Mouse (Mus musculus) MEL (cell line): ENCODE data around the gene P2rx1. TPM values are rescaled to one million over a fixed set of nuclear protein-coding genes. Genes with fewer than 3 reads are reported as not detected.

ENCODE experiments used
- DNase-seq: peaks from one replicate; pipeline ENCODE4 v3.0.0; 2011; ENCODE audit warnings: low read depth, low spot score
- H3K27ac ChIP-seq: 2 replicates; pipeline ENCODE4 v1.5.1; 2012; ENCODE audit warnings: low read depth, mild to moderate bottlenecking, control low read depth, low read length, moderate library complexity; ENCODE audit not compliant: control insufficient read depth
- H3K27me3 ChIP-seq, 2 experiments: fragments of 150-350 bp in 1 of 2; sonication (generic) in 1 of 2; 2 replicates each; pipeline ENCODE4 v1.6.1; 2012; ENCODE audit warnings: low read length in 2 of 2, mild to moderate bottlenecking in 2 of 2, improper control_type of control experiment in 1 of 2, moderate library complexity in 1 of 2; ENCODE audit not compliant: insufficient read depth in 2 of 2, control insufficient read depth in 1 of 2
- H3K36me3 ChIP-seq, 2 experiments: 2 replicates each; pipeline ENCODE4 v1.6.1; 2012 to 2014; ENCODE audit warnings: low read length in 2 of 2, improper control_type of control experiment in 1 of 2, inconsistent platforms in 1 of 2, mild to moderate bottlenecking in 1 of 2; ENCODE audit not compliant: insufficient read depth in 2 of 2, control insufficient read depth in 1 of 2
- H3K4me1 ChIP-seq, 2 experiments: fragments of 150-350 bp in 1 of 2; sonication (generic) in 1 of 2; 2 replicates each; pipeline ENCODE4 v1.6.1; 2012; ENCODE audit warnings: low read length in 2 of 2, improper control_type of control experiment in 1 of 2, mild to moderate bottlenecking in 1 of 2; ENCODE audit not compliant: insufficient read depth in 2 of 2, control insufficient read depth in 1 of 2
- H3K4me3 ChIP-seq, 2 experiments: fragments of 150-350 bp in 1 of 2; sonication (generic) in 1 of 2; 2 replicates each; pipeline ENCODE4 v1.5.1; 2012; ENCODE audit warnings: low read depth in 2 of 2, low read length in 2 of 2, mild to moderate bottlenecking in 2 of 2, moderate library complexity in 2 of 2, control low read depth in 1 of 2, improper control_type of control experiment in 1 of 2; ENCODE audit not compliant: control insufficient read depth in 1 of 2, insufficient read depth in 1 of 2
- H3K79me2 ChIP-seq: 2 replicates; pipeline ENCODE4 v1.6.1; 2012; ENCODE audit warnings: mild to moderate bottlenecking, low read length, moderate library complexity; ENCODE audit not compliant: control insufficient read depth, poor library complexity, insufficient read depth
- H3K9ac ChIP-seq: 2 replicates; pipeline ENCODE4 v1.6.1; 2012; ENCODE audit warnings: low read depth, mild to moderate bottlenecking, control low read depth, low read length, moderate library complexity; ENCODE audit not compliant: control insufficient read depth, poor library complexity, severe bottlenecking
- H3K9me3 ChIP-seq: fragments of 150-350 bp; sonication (generic); replicated peaks from 2 replicates; pipeline ENCODE4 v1.6.1; 2012; ENCODE audit warnings: mild to moderate bottlenecking, low read length, improper control_type of control experiment, moderate library complexity; ENCODE audit not compliant: insufficient read depth
- BHLHE40 ChIP-seq: IDR thresholded peaks from 2 replicates; pipeline ENCODE4 v1.6.1; 2012; ENCODE audit warnings: low read depth, mild to moderate bottlenecking, inconsistent platforms, low read length, improper control_type of control experiment, borderline replicate concordance
- CTCF ChIP-seq, 3 experiments: IDR thresholded peaks in 2 of 3; conservative IDR thresholded peaks in 1 of 3; 2 replicates each; pipeline ENCODE4 v1.5.1; 2011 to 2012; ENCODE audit warnings: low read length in 3 of 3, low read depth in 2 of 3, mild to moderate bottlenecking in 2 of 3, improper control_type of control experiment in 1 of 3, inconsistent platforms in 1 of 3, mixed read lengths in 1 of 3, moderate library complexity in 1 of 3; ENCODE audit not compliant: control insufficient read depth in 1 of 3, insufficient read depth in 1 of 3, poor library complexity in 1 of 3, severe bottlenecking in 1 of 3
- ETS1 ChIP-seq: IDR thresholded peaks from 2 replicates; pipeline ENCODE4 v1.6.1; 2012; ENCODE audit warnings: low read depth, mild to moderate bottlenecking, inconsistent platforms, low read length, improper control_type of control experiment, moderate library complexity
- KAT2A ChIP-seq: conservative IDR thresholded peaks from 2 replicates; pipeline ENCODE4 v1.6.1; 2012; ENCODE audit warnings: low read depth, low read length, improper control_type of control experiment, inconsistent platforms
- MEF2A ChIP-seq: IDR thresholded peaks from 2 replicates; pipeline ENCODE4 v1.6.1; 2014; ENCODE audit warnings: low read depth, mild to moderate bottlenecking, inconsistent platforms, low read length, improper control_type of control experiment; ENCODE audit not compliant: poor library complexity, insufficient replicate concordance, severe bottlenecking; ENCODE audit errors: extremely low read depth
- MXI1 ChIP-seq: IDR thresholded peaks from 2 replicates; pipeline ENCODE4 v1.6.1; 2011; ENCODE audit warnings: mild to moderate bottlenecking, low read depth, low read length, improper control_type of control experiment
- MYC ChIP-seq: IDR thresholded peaks from 2 replicates; pipeline ENCODE4 v1.6.1; 2011; ENCODE audit warnings: low read depth, mild to moderate bottlenecking, low read length, improper control_type of control experiment, moderate library complexity
- POLR2A ChIP-seq, 2 experiments: IDR thresholded peaks; 2 replicates each; pipeline ENCODE4 v1.6.1; 2011 to 2012; ENCODE audit warnings: low read length in 2 of 2, mild to moderate bottlenecking in 2 of 2, control low read depth in 1 of 2, improper control_type of control experiment in 1 of 2, low read depth in 1 of 2, moderate library complexity in 1 of 2; ENCODE audit not compliant: control insufficient read depth in 1 of 2, insufficient read depth in 1 of 2, poor library complexity in 1 of 2
- RAD21 ChIP-seq: IDR thresholded peaks from 2 replicates; pipeline ENCODE4 v1.6.1; 2011; ENCODE audit warnings: mild to moderate bottlenecking, low read depth, low read length, improper control_type of control experiment
- SMC3 ChIP-seq: IDR thresholded peaks from 2 replicates; pipeline ENCODE4 v1.6.1; 2011; ENCODE audit warnings: low read depth, low read length, improper control_type of control experiment
- ZC3H11A ChIP-seq: IDR thresholded peaks from 2 replicates; pipeline ENCODE4 v1.6.1; 2012; ENCODE audit warnings: low read depth, mild to moderate bottlenecking, inconsistent platforms, low read length, improper control_type of control experiment
- ZKSCAN1 ChIP-seq: IDR thresholded peaks from 2 replicates; pipeline ENCODE4 v1.6.1; 2012; ENCODE audit warnings: low read depth, mild to moderate bottlenecking, inconsistent platforms, low read length, improper control_type of control experiment, moderate library complexity
- polyA plus RNA-seq, 2 experiments: library from polyadenylated mRNA; stranded (reverse) in 1 of 2; unstranded in 1 of 2; fragments of >175 nt in 1 of 2; fragments of >200 nt in 1 of 2; gene quantifications; 2 replicates each; pipeline versions ENCODE4 v1.2.1 to v1.2.4; 2012; ENCODE audit warnings: low replicate concordance in 2 of 2, low read depth in 1 of 2; ENCODE audit not compliant: insufficient read length in 2 of 2, insufficient read depth in 1 of 2, missing spikeins in 1 of 2
- total RNA-seq: library from RNA; depleted of rRNA; stranded (reverse); fragments of 300-350 nt; gene quantifications from 2 replicates; pipeline ENCODE4 v1.2.3, GENCODE M21; 2012

Gene P2rx1
- total and polyA plus RNA-seq, 3 experiments, result 3.0 to 8.1 TPM; not detected in 1

DNA sequence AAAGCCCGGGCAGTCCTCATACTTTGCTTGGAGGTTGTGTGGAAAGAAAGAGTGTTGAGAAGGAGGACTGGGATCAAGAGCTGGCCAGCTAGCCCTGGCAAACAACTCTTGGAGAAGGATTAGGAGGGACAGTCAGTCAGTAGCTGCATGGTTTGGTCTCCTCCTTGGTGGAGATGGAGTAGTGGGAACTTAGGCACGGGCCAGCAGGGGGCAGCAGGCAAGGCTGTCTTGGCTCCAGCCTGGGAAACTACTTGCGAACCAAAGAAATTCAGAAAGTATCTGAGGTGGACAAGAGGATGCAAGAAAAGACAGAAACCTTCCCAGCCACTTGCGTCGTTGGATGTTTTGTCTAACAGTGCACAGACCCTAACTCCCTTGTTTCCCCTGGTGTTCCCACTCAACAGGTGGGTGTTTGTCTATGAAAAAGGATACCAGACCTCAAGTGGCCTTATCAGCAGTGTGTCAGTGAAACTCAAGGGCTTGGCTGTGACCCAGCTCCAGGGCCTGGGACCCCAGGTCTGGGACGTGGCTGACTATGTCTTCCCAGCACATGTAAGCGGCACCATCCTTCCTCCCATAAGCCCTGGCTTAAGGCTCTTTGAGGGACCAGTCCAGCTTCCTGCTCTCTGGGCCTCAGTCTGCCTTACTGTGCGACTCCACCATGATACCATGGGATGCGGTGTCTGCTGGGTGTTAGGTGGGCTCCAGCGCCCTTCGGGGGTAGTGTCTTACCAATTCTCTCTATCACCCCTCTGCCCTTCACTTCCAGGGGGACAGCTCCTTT lies 9.0 kb downstream of the P2rx1 start:
- Histone ChIP-seq H3K27ac (no peak overlapping the region), H3K4me1 (peaks cover 0 to 14% of the 10 kb centered on the region in 2 experiments; a peak in 2 of 4 replicates), H3K27me3 (no peaks in the 10 kb centered on the region), H3K36me3 (peaks cover 0 to 2% of the 10 kb centered on the region in 2 experiments; a peak in 1 of 4 replicates), H3K9me3 (no peaks in the 10 kb centered on the region), H3K9ac (no peak overlapping the region)
- peak; percentile 80 for DNase-seq
- TF ChIP-seq ZKSCAN1 (no peak), MXI1 (0 out of 2 replicates have a peak, but pooled peaks have one; percentile 28), SMC3 (peak; percentile 82), ZC3H11A (peak; percentile 51), CTCF (IDR thresholded peaks at IDR 0.05 in 2 of 3, conservative IDR thresholded peaks at IDR 0.05 in 1 of 3; ENCODE audit: control insufficient read depth in 1 of 3, insufficient read depth in 1 of 3, low read depth in 2 of 3, low read length in 3 of 3, poor library complexity in 1 of 3, severe bottlenecking in 1 of 3) (peak; percentile 64 to 88 (median 70)), RAD21 (peak; percentile 57)
- TF ChIP-seq, all 39 proteins: peak for 5
- no peak overlapping the region for H3K4me3 ChIP-seq
- H3K79me2 ChIP-seq, result no peaks in the 10 kb centered on the region

DNA sequence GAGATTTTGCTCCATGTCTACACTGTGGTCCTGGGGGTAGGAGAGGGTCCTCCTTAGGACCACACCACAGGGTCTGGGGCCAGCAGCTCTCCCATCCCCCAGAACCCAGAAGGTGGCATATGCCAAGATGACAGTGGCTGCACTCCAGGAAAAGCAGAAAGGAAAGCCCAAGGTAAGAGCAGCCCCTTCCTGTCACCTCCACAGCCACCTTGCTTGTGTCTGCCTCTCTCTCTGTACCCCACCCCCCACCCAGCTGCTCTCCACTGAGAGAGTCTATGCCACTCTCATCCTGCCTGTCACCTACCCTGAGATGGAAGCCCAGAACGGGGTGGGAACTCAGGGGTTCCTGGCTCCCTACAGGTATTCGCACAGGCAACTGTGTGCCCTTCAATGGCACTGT lies 9.9 kb downstream of the P2rx1 start:
- H3K4me1 ChIP-seq, result peaks cover 0 to 14% of the 10 kb centered on the region in 2 experiments; a peak in 2 of 4 replicates
- H3K9me3 ChIP-seq, result no peaks in the 10 kb centered on the region
- no peaks in the 10 kb centered on the region for H3K27me3 ChIP-seq
- H3K4me3 ChIP-seq, result no peak overlapping the region
- peaks cover 0 to 2% of the 10 kb centered on the region in 2 experiments; a peak in 1 of 4 replicates for H3K36me3 ChIP-seq
- no peaks in the 10 kb centered on the region for H3K79me2 ChIP-seq
- TF ChIP-seq MYC, result no peak
- no peak for TF ChIP-seq ETS1
- no peak for TF ChIP-seq KAT2A
- TF ChIP-seq POLR2A (IDR thresholded peaks at IDR 0.05; ENCODE audit: control insufficient read depth in 1 of 2, insufficient read depth in 1 of 2, low read depth in 1 of 2, low read length in 2 of 2, poor library complexity in 1 of 2), result no peak
- no peak for TF ChIP-seq BHLHE40
- TF ChIP-seq MEF2A, result no peak
- TF ChIP-seq MXI1, result no peak
- TF ChIP-seq, all 39 proteins: peak for 0
- H3K9ac ChIP-seq, result no peak overlapping the region
- H3K27ac ChIP-seq, result no peak overlapping the region
- DNase-seq, result no peak
